Mouse (Mus musculus) brain, adult 2 months (tissue): ENCODE data around the gene Lhfp.
"Not testable (repeated sequence)": the region's sequence is repeated elsewhere in the genome, so short reads cannot be mapped to it uniquely, and the experiment has no call there.

Source experiments
- DNase-seq: peaks from one replicate; pipeline ENCODE4 v3.0.0; 2011; ENCODE audit warnings: low read depth, low spot score

Lhfp gene

DNA sequence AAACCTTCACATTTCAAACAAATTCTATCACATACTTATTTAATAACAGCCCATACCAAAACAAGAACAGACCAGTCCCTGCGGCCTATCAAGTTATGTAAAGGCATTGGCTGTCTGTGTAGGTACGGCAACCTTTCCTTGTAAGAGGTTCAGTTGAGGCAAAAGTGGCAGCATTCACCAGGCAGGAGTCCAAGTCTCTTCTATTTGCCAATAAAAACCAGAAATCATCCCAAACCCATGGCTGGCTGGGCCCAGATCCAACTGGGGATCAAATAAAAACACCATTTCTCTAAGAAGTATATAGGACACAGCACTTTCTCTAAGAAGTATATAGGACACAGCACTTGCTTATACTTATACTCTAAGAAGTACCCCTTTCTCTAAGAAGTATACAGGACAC, 171.3 kb downstream of the Lhfp start:
- DNase-seq: peak; percentile 63

DNA sequence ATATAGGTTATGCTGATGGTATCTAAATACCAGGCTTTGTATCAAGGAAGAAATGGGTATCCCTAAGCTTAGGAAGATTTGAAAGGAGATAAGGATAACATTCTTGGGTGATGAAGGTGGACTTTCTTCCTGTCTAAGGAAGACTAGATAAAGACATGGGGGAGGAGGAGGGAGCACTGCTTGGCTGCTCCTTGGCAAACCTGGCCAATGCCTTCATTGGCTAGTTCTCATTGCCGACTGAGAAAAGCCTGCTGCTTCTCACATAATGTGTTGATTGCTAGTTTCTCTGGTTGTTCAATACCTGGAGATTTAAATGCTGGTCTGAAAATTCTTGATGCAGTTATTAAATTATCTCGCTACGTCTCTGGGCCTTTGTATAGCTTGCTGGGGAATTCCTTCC, 172.0 kb downstream of the Lhfp start:
- DNase-seq: no peak

- DNase-seq: peak; percentile 50
These were observed 172.5 kb downstream of the Lhfp start for GRCm38 (mm10) chr3:53213746-53214271.

- DNase-seq: peak; percentile 71
These were observed 173.1 kb downstream of the Lhfp start for GRCm38 (mm10) chr3:53214386-53214785.

DNA sequence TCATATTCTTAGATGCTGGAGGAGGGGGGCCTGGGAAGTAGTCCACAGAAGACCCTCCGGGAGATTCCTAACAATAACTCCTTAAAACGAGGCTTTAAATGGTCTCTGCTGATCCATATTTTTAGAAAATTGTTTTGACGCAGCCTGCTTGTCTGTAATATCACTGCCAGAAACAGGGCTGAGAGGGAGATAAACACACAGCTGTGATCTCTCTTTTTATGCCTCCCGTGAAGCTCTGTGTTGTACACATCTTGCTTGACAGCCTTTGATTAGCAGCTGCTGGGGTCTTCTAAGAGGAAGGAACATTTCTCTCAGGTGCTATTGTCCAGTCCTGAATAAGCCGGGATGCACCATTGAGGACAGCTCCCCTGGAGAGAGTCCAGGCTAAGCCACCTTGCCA, 176.4 kb downstream of the Lhfp start:
- DNase-seq: no peak

- no peak for DNase-seq
These were observed 180.4 kb downstream of the Lhfp start for GRCm38 (mm10) chr3:53221531-53222272.

DNA sequence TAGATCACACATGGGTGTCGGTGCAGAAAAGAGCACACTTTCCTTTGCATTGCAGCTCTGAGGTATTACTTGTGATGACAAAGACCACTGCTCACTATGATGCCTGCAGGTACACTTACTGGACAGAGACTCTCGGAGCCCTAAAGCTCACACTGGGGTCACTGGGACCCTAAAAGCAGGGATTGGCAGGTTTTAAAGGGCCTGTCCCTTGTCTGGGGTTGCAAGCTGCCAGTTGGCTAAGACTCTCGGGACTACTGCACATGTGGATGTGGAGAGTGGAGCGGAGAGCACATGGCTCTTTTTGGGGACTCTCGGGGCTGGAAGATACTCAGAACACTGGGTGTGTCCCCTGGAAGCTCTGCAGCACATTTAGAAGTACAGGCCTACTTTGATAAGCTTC, 182.8 kb downstream of the Lhfp start:
- DNase-seq: no peak

GRCm38 (mm10) chr3:53225774-53226173, 184.4 kb downstream of the Lhfp start:
- peak; percentile 55 for DNase-seq

GRCm38 (mm10) chr3:53226223-53226622, 184.9 kb downstream of the Lhfp start:
- DNase-seq: no peak

DNA sequence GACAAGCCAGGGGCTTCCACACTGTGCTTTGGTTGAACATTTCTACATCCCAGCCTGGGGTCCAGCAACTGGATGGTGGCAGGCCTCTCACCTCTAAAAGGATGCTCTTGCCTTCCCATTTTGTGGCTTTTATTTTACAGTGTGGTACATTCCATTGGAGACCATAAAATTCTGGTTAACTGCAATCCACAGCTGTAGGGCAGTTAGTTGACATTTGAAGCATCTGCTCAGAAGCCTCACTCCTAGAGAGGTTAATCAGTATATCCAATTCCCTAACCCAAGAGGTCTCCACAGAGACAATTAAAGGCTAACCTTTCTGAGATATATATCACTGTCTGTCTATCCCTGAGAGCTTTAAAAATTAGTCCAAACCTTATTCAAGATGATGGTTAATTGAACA, 186.5 kb downstream of the Lhfp start:
- no peak for DNase-seq

GRCm38 (mm10) chr3:53230562-53230961, 189.2 kb downstream of the Lhfp start:
- no peak for DNase-seq

DNA sequence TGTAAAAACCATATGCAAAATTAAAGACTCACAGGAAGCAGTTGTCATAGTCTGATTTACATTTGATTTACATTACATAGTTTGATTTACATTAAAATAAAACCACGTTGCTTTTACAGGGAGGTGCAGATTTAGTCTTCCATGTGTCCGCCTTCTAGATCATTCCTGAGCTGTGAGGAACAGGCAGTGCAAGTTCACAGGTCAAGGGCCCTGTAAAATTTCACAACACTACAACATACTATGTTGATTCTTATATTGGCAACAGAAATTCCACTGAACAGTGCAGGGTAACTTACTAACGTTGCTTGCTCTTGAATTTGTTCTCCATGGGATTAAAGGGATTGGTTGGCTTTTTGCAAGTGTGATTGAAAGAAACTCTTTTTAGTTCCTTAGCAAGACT, 189.8 kb downstream of the Lhfp start:
- no peak for DNase-seq

DNA sequence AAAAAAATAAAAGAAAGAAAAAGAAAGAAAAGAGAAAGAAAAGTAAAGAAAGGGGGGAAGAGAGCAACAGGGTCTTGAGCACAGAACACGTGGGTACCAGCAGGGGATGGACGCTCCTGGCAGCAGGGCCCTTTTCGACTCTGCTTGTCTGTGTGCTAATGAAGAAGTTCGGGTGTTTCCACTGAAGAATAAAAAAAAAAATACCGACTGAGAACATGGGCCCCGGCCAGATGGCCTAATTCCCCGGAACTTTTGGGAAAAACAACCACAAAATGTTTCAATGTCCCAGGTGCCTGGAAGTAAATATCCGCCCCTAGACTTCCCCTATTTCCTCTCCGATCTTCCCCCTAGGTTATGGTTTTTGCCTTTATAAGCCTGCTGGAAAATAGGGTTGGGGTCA, 191.1 kb downstream of the Lhfp start:
- not testable (repeated sequence) for DNase-seq

- DNase-seq: no peak
These were observed 193.4 kb downstream of the Lhfp start for GRCm38 (mm10) chr3:53234689-53235088.

DNA sequence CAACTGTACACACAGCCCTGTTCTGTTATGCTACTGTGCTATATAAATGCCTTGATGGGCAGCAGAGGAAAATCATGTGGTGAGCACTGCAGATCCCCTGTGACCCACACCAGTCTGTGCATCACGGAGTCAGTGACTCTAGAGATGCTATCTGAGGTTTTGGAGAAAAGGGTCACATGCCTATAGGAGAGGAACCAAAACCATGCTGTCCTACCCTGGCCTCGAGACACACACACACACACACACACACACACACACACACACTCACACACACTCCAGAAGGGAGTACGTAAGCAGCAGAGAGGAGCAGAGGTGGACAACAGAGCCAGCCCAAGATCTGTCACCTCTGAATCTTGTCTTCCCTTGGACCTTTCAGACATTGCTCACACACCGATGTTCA, 195.1 kb downstream of the Lhfp start:
- no peak for DNase-seq

DNA sequence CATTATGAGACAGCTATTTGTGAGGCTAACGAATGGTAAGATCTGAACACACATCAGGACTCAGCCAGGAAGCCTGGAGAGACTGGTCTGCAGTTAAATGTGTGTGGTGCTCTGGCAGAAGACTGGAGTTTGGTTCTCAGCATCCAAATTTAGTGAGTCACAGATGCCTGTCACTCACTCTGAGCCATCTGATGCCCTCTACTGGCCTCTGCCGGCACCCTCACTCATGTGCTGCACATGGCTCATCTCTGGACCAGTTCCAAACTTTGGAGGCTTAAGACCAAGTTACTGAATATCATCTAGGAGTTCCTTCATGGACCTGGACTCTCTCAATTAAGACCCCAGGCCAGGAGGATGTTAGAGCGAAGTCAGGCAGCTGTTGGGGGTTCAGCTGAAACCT, 198.8 kb downstream of the Lhfp start:
- no peak for DNase-seq

GRCm38 (mm10) chr3:53245571-53246208, 204.4 kb downstream of the Lhfp start:
- DNase-seq: peak; percentile 57

DNA sequence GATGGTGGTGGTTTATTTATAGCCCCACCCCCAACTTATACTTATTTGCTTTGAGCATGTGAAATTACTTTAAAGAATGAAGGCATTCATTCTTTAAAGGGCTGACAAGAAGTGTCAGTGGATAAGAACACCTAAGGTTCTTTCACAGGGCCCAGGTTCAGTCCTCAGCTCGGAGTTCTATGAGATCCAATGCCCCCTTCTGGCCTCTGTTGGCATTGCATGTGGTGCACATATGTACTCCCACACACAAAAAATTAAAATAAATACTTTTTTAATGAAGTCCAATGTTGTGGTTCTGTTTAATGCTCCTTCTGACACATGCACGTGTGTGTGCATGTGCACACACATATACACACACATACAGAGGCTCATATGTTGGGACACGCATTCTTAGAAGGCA, 205.8 kb downstream of the Lhfp start:
- peak; percentile 71 for DNase-seq

- no peak for DNase-seq
These were observed 207.0 kb downstream of the Lhfp start for GRCm38 (mm10) chr3:53248158-53248874.

DNA sequence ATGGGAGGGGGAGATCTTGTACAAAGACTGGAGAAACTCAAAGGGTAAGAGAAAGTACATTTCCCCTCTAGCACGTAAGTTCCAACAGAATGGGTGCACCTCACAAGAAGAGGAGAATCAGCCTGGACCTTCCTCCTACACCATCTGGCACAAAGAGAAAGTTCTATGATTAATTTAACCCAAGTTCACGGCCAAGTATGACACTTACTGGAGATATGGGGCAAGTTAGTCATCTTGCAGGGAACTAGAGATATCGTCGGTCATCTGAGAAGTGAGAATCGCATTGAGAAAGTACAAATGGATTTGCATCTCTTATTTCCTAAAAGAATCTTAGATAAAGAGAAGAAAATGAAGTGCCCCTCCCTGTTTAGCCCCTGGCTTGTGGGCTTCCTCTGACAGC, 211.2 kb downstream of the Lhfp start:
- no peak for DNase-seq

GRCm38 (mm10) chr3:53253223-53253832, 212.0 kb downstream of the Lhfp start:
- peak; percentile 33 for DNase-seq

DNA sequence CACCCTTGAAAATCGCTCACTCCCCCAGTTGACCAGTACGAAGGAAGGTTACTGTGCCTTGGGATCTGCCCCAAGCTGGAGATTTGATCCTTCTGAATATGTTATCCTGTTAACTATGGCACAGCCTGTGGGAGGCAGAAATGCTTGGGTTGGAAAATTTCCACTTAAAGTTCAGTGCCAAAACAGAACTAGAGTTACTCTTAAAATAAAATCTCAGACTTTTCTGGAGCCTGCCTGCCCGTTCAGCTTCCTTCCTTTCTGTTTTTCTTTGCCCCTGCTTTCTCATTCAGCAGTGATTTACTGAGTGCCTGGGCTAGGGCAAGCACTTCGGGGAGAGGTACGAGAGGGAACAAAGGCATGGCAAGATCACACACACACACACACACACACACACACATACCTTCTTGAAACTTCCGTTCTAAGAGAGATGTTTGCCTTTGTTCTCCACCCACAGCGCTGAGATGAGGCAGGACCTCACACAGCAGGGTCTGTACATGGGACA, 217.4 kb downstream of the Lhfp start:
- DNase-seq: peak; percentile 68
